Mouse (Mus musculus) midbrain, postnatal 0 days (tissue): ENCODE results near the gene Csrnp1. TPM values are rescaled to one million over a fixed set of nuclear protein-coding genes. Genes with fewer than 3 reads are reported as not detected.

Source experiments
- ATAC-seq: fragments of 200-750 bp; cut with Nextera tagmentation; 2 replicates; pipeline ENCODE4 v1.8.0; 2017; ENCODE audit warnings: moderate number of reproducible peaks, mild to moderate bottlenecking, moderate TSS enrichment, moderate library complexity; ENCODE audit not compliant: low FRiP score
- DNase-seq: peaks from one replicate; pipeline ENCODE4 v3.0.0-alpha.2; 2015; ENCODE audit warnings: low spot score
- H3K27ac ChIP-seq: fragments of 300-500 bp; sonication (generic); 2 replicates; pipeline ENCODE4 v1.5.1; 2014; ENCODE audit warnings: low read depth, mild to moderate bottlenecking, low read length, mixed read lengths
- H3K27me3 ChIP-seq: fragments of 300-500 bp; sonication (generic); 2 replicates; pipeline ENCODE4 v1.6.1; 2014; ENCODE audit warnings: low read length, control low read depth, mixed read lengths; ENCODE audit not compliant: insufficient read depth
- H3K36me3 ChIP-seq: fragments of 300-500 bp; sonication (generic); 2 replicates; pipeline ENCODE4 v1.6.1; 2014; ENCODE audit warnings: low read length, control low read depth, mixed read lengths; ENCODE audit not compliant: insufficient read depth
- H3K4me1 ChIP-seq: fragments of 300-500 bp; sonication (generic); 2 replicates; pipeline ENCODE4 v1.6.1; 2014; ENCODE audit warnings: mild to moderate bottlenecking, control low read depth, antibody characterized with exemption, low read length, mixed read lengths; ENCODE audit not compliant: insufficient read depth
- H3K4me2 ChIP-seq: fragments of 300-500 bp; sonication (generic); 2 replicates; pipeline ENCODE4 v1.6.1; 2014; ENCODE audit warnings: low read depth, mild to moderate bottlenecking, low read length, mixed read lengths; ENCODE audit not compliant: poor library complexity, severe bottlenecking
- H3K4me3 ChIP-seq: fragments of 300-500 bp; sonication (generic); 2 replicates; pipeline ENCODE4 v1.5.1; 2014; ENCODE audit warnings: low read depth, mild to moderate bottlenecking, low read length, moderate library complexity
- H3K9ac ChIP-seq: fragments of 300-500 bp; sonication (generic); replicated peaks from 2 replicates; pipeline ENCODE4 v1.6.1; 2014; ENCODE audit warnings: mild to moderate bottlenecking, low read length, moderate library complexity, mixed read lengths; ENCODE audit not compliant: poor library complexity, severe bottlenecking
- H3K9me3 ChIP-seq: fragments of 300-500 bp; sonication (generic); 2 replicates; pipeline ENCODE4 v1.6.1; 2016; ENCODE audit warnings: low read length, control low read depth
- CTCF ChIP-seq: IDR thresholded peaks from 2 replicates; pipeline ENCODE4 v1.5.1; 2016; ENCODE audit warnings: antibody characterized with exemption, mild to moderate bottlenecking
- WGBS: fragments of 180-500 bp; shearing (Covaris S2); extraction: QIAGEN DNeasy Blood & Tissue Kit; methylation state at CpG from one replicate; pipeline ENCODE4 v1.1.7; 2014; 5-methylcytosine and 5-hydroxymethylcytosine counted together
- polyA plus RNA-seq: library from polyadenylated mRNA; unstranded; fragments of >200 nt; fragmentation: Nextera tagmentation; extraction: Ambion mirVana; gene quantifications from 2 replicates; pipeline ENCODE4 v1.2.1, GENCODE M21; 2015
- total RNA-seq: library from RNA; depleted of rRNA; stranded (reverse); fragments of >200 nt; gene quantifications from 2 replicates; pipeline ENCODE4 v1.2.3, GENCODE M21; 2014

Gene Csrnp1
- total and polyA plus RNA-seq, 2 experiments from 2014 or later = 1.1 to 1.7 TPM

- H3K36me3 ChIP-seq = no peaks in the 10 kb centered on the region
- 80% methylated on average over 10 of the region's 10 CpGs for WGBS
- ATAC-seq = no peak
These were observed 44.8 kb downstream of the Csrnp1 start for GRCm38 (mm10) chr9:119939646-119940045.

GRCm38 (mm10) chr9:119938496-119938895, 46.0 kb downstream of the Csrnp1 start:
- Histone ChIP-seq H3K36me3 (no peaks in the 10 kb centered on the region), H3K4me2 (no peak overlapping the region), H3K4me1 (0 out of 2 replicates have a peak, but pooled peaks cover 7% of the 10 kb centered on the region), H3K27ac (no peak overlapping the region), H3K9ac (no peak overlapping the region), H3K27me3 (no peaks in the 10 kb centered on the region), H3K9me3 (no peaks in the 10 kb centered on the region), H3K4me3 (no peak overlapping the region)
- no peak for ATAC-seq
- no peak for DNase-seq
- WGBS = 86% methylated on average over 4 of the region's 4 CpGs
- no peak for TF ChIP-seq CTCF

More at GRCm38 (mm10) chr9:119939646-119940045, 44.8 kb downstream of the Csrnp1 start:
- Histone ChIP-seq H3K4me2 (no peak overlapping the region), H3K9ac (no peak overlapping the region), H3K4me3 (no peak overlapping the region), H3K27me3 (no peaks in the 10 kb centered on the region), H3K27ac (no peak overlapping the region), H3K4me1 (0 out of 2 replicates have a peak, but pooled peaks cover 7% of the 10 kb centered on the region), H3K9me3 (no peaks in the 10 kb centered on the region)
- TF ChIP-seq CTCF = no peak
- DNase-seq = no peak

GRCm38 (mm10) chr9:119937005-119937773, 47.3 kb downstream of the Csrnp1 start, which contains the start of the genes Gorasp1 and Ttc21a:
TSS of gene Gorasp1 (minus strand) at chr9:119937565.
TSS of gene Ttc21a (plus strand) at chr9:119937606.
- Histone ChIP-seq H3K4me3 (peak within 1 kb of the TSS; percentile 56), H3K9ac (peak within 1 kb of the TSS; percentile 80), H3K4me1 (0 out of 2 replicates have a peak, but pooled peaks cover 7% of the 10 kb centered on the region), H3K36me3 (0 out of 2 replicates have a peak, but pooled peaks cover under 1% of the 10 kb centered on the region), H3K27ac (peak within 1 kb of the TSS; percentile 67), H3K27me3 (no peaks in the 10 kb centered on the region), H3K4me2 (peak within 1 kb of the TSS; percentile 73), H3K9me3 (no peaks in the 10 kb centered on the region)
- ATAC-seq (peak; percentile 93), DNase-seq (peak; percentile 94)
- no peak for TF ChIP-seq CTCF
- WGBS = under 1% methylated on average over 39 of the region's 40 CpGs

- no peak for TF ChIP-seq CTCF
- H3K4me3 ChIP-seq = no peak overlapping the region
- H3K4me2 ChIP-seq = no peak overlapping the region
- H3K27me3 ChIP-seq = no peaks in the 10 kb centered on the region
- H3K36me3 ChIP-seq = peaks cover 27% of the 10 kb centered on the region
- no peaks in the 10 kb centered on the region for H3K9me3 ChIP-seq
- H3K9ac ChIP-seq = no peak overlapping the region
- no peak overlapping the region for H3K27ac ChIP-seq
- WGBS = 94% methylated on average over 6 of the region's 6 CpGs
- ATAC-seq = no peak
- H3K4me1 ChIP-seq = 0 out of 2 replicates have a peak, but pooled peaks cover 7% of the 10 kb centered on the region
- DNase-seq = no peak
These were observed 50.8 kb downstream of the Csrnp1 start for GRCm38 (mm10) chr9:119933675-119934074.

GRCm38 (mm10) chr9:119932358-119932757, 52.1 kb downstream of the Csrnp1 start:
- ATAC-seq (no peak), DNase-seq (no peak)
- 0 out of 2 replicates have a peak, but pooled peaks cover 4% of the 10 kb centered on the region for H3K4me1 ChIP-seq
- peaks cover 40% of the 10 kb centered on the region for H3K36me3 ChIP-seq
- WGBS = 90% methylated on average over 12 of the region's 12 CpGs
- no peaks in the 10 kb centered on the region for H3K27me3 ChIP-seq
- H3K4me2 ChIP-seq = no peak overlapping the region
- no peak overlapping the region for H3K27ac ChIP-seq
- no peak for TF ChIP-seq CTCF
- H3K4me3 ChIP-seq = no peak overlapping the region
- no peak overlapping the region for H3K9ac ChIP-seq
- no peaks in the 10 kb centered on the region for H3K9me3 ChIP-seq

- Histone ChIP-seq H3K4me2 (no peak overlapping the region), H3K27ac (no peak overlapping the region), H3K4me3 (no peak overlapping the region), H3K27me3 (no peaks in the 10 kb centered on the region), H3K9me3 (no peaks in the 10 kb centered on the region), H3K9ac (no peak overlapping the region), H3K4me1 (no peaks in the 10 kb centered on the region), H3K36me3 (peaks cover 80% of the 10 kb centered on the region)
- DNase-seq (no peak), ATAC-seq (no peak)
- 85% methylated on average over 5 of the region's 5 CpGs for WGBS
- no peak for TF ChIP-seq CTCF
These were observed 58.0 kb downstream of the Csrnp1 start for GRCm38 (mm10) chr9:119926497-119926896.
